Mouse (Mus musculus): ENCODE data around the gene I830077J02Rik. TPM values are rescaled to one million over a fixed set of nuclear protein-coding genes. Genes with fewer than 3 reads are reported as not detected.

I830077J02Rik gene
- 100 to 1,000 TPM in 1 of 2 experiments, 10 to 100 TPM in 1; 99.1 to 110 TPM for total RNA-seq (2023)

GRCm38 (mm10) chr3:105932240-105933071 lies at the start of gene I830077J02Rik:
Gene I830077J02Rik, minus strand, starts transcription at chr3:105932664.

GRCm38 (mm10) chr3:105973411-105973810 lies 40.9 kb upstream of the I830077J02Rik start, which contains the start of gene Ovgp1:
Gene Ovgp1, plus strand, starts transcription at chr3:105973711.

GRCm38 (mm10) chr3:105959999-105960398 lies 27.5 kb upstream of the I830077J02Rik start, which contains the start of gene Atp5f1:
Gene Atp5f1, minus strand, starts transcription at chr3:105960099.

GRCm38 (mm10) chr3:105958974-105959580 lies 26.6 kb upstream of the I830077J02Rik start, which contains the start of gene Wdr77:
Gene Wdr77, plus strand, starts transcription at chr3:105959369.

Other genes with a start within 250 kb of the I830077J02Rik start
- gene Ddx20, start 245.1 kb downstream of the I830077J02Rik start, total RNA-seq (2023) = 10 to 100 TPM; 12.3 to 13.5 TPM
- gene Inka2, start 228.1 kb downstream of the I830077J02Rik start, total RNA-seq (2023) = not detected
- gene Rap1a, start 131.3 kb downstream of the I830077J02Rik start, total RNA-seq (2023) = 100 to 1,000 TPM; 359 to 394 TPM
- gene Adora3, start 61.8 kb downstream of the I830077J02Rik start, total RNA-seq (2023) = 1 to 10 TPM in 1 of 2 experiments, under 1 TPM in 1; 0.94 to 1.2 TPM
- gene Tmigd3, start 61.8 kb downstream of the I830077J02Rik start, total RNA-seq (2023) = under 1 TPM in 1 of 2 experiments, not detected in 1; 0.97 TPM
- 10 to 100 TPM; 18.3 to 26.5 TPM for gene Wdr77, start 26.7 kb upstream of the I830077J02Rik start, total RNA-seq (2023)
- 100 to 1,000 TPM; 146 to 151 TPM for gene Atp5f1, start 27.4 kb upstream of the I830077J02Rik start, total RNA-seq (2023)
- gene Ovgp1, start 41.0 kb upstream of the I830077J02Rik start, total RNA-seq (2023) = 1 to 10 TPM; 1.9 to 2.6 TPM
- not detected for gene Pifo, start 82.0 kb upstream of the I830077J02Rik start, total RNA-seq (2023)
- gene Chil5, start 100.2 kb upstream of the I830077J02Rik start, total RNA-seq (2023) = under 1 TPM in 1 of 2 experiments, not detected in 1; 0.73 TPM
- not detected for gene Chia1, start 180.6 kb upstream of the I830077J02Rik start, total RNA-seq (2023)
- 100 to 1,000 TPM; 549 to 966 TPM for gene Chil3, start 234.9 kb upstream of the I830077J02Rik start, total RNA-seq (2023)